Mouse (Mus musculus): ENCODE data around the gene Sbpl.
A peak's percentile ranks its signal among the peaks of the same experiment; 100 is the strongest.

Sbpl gene

DNA sequence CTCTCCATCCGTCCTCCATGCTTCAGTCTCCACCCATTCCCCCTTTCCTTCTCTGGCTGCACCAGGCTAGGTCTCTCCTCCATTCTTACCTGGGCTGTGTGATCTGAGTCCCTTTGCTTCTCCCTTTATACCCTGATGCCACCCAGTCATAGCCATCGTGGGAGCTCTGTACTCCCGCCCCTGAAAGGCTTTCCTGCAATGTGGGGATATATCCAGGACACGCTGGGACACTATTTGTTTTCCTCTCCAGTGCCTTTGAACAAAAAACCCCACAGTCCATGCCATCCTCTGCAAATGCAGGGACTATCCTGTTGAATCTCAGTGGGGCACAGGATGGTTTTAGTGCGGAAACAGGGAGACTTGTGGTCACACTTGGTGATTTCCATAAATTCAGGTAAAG lies at the start of gene Sbpl:
Sbpl (minus strand) TSS at position 101 of the 400 bp plus-strand sequence.
- no peak for DNase-seq

DNA sequence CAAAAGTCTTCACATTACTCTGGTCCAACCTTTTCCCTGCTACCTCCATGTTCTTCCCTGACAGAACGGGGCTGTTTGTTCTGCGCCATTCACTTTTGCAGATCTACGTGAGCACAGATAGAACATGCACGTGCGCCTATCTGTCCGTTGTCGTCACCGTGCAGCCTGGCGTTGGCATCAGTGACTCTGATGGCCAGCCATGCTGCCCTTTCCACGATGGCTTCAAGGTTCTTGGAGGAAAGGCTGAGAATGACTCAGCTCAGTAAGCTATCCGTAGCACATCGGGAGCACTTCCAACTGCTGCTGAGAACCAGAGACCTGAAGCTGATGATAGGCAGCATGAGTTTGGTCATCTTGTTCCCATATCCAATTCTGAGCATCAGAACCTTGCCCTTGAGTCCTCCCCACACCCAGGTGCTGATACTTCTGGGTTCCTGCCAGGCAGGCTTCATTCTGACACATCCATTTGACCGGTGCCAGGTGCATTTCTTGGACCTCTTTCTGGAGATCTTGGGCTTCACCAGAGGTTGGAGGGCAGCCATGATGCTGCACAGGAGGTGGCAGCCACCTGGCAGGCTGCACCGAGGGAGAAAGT lies 49.1 kb upstream of the Sbpl start:
- DNase-seq: peak; percentile 39 to 46

DNA sequence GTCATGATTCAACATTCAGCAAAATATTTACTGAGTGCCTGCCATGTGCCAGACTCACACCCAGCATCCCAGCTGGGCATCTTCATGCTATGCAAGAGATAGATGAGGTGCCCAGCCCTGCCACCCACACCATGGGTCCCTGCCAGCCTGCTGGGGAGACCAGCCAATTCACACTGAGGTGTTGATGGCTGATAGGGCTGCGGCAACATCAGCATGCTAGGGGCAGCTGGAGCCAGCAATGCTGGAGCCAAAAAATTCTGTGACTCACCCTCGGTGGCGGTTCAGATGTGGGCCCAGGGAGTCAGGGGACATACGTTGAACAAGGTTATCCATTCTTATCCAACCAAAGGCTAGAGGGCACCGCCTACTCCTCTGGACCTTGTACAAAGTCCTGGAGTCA lies 45.3 kb upstream of the Sbpl start:
- DNase-seq: no peak

DNA sequence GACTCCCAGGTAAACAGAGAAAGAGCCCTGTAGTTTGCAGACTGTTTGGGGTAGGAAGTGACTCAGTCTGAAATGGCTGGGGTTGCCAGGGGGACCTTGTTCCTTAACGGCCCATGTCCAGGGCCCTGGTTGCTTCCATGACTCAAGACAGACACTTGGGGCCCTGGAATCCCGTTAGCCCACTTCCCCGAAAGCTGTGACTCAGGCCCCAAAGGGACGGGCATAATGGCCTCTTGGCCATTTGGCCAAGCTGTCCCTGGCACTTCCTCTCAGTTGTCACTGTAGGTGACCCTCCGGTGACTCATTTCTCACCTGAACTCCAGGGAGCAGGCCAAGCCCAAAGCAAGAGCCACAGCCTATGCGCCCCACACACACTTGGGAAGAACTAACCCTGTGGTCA lies 43.3 kb upstream of the Sbpl start:
- DNase-seq: no peak

DNA sequence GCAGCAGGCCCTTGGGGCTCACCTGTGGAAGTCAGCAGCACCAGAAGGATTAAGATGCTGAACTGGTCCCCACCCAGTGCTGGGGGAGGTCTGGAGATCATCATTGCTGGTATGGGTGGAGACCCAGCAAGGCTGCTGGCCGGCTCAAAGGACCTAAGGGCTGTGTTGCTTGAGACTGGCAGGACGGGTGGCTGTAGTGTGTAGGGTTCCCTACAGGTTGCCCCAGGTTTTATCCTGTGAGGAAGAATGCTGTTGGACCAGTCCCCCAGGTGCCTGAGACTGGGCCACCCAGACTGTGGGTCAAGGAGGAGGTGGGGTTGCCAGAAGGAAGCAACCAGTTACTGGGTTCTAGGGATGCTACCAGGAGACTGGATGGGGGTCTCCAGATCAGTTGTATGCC lies 42.8 kb upstream of the Sbpl start, which contains the start of gene Prss22:
Prss22 (minus strand) TSS at position 200 of the 400 bp plus-strand sequence.
- DNase-seq: no peak

DNA sequence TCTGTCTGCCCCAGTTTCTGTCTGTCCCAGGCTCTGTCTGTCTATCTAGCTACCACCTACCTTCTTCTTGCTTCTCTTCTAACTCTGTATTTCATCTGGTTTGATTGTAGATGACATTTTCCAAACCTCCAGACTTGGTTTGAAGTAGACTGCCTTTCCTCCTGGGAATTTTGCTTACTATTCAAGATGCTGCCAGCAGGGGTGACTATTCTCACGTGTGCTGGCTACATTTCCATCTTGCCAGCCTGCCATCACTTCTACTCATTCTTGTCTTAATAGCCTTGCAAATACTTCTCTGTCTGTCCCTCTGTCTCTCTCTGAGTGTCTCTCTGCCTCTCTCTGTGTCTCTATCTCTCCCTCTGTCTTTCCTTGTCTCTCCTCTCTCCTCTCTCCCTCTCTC lies 40.3 kb upstream of the Sbpl start:
- no peak for DNase-seq

DNA sequence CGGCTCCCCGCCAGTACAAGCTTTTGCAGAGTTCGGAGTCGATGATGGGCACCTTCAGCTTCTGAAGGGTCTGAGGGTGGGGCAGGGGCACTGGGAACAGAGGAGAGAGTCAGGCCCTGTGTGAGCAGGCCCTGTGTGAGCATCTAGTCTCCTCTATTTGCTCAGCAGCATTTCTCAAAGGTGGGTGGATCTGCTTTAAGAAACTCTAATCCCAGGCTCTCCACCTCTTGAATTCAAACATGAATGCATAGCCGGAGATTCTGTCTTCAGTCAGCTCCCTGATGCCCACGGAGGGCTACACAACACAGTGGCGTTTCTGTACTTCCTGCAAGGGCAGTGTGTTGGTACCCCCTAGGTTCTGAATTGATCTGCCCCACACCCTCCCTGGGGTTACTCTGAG lies 39.6 kb upstream of the Sbpl start:
- no peak for DNase-seq

DNA sequence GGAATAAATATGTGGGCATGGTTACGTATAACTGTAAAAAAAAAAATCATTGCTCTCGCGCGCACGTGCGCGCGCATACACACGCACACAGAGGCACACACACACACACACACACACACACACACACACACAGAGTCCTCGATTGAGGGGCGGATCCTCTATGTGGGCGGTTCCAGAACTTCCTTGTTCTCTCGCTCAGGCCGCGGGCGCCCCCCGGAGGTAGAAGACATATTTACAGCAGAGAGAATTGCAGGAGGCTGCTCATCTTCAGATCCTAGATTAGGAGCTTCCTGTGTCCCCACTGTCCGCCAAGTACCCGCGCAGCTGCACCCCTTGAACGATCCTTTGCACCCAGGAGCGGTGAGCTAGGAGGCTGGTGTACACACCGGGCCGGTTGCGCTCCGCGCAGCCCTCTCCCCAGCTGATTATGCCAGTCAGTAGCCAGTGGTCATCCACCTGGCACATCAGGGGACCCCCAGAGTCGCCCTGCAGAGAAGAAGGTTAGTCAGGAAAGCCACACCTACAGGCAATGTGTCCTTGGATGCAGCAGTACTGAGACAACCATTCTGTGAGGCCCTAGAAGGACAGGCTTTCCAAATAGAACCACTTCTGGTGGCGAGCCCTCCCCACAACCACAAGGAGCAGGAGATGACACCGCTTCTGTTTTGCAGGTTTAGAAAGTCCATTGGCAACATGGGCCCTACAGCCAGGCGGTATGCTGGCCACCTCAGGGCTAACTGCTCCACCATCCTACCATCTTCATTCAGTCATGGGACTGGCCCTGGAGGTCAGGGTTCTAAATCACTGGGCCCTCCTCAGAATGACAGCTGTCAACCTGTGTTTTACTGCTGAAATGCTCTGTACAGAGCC lies 38.7 kb upstream of the Sbpl start:
- DNase-seq: peak; percentile 84 to 87

DNA sequence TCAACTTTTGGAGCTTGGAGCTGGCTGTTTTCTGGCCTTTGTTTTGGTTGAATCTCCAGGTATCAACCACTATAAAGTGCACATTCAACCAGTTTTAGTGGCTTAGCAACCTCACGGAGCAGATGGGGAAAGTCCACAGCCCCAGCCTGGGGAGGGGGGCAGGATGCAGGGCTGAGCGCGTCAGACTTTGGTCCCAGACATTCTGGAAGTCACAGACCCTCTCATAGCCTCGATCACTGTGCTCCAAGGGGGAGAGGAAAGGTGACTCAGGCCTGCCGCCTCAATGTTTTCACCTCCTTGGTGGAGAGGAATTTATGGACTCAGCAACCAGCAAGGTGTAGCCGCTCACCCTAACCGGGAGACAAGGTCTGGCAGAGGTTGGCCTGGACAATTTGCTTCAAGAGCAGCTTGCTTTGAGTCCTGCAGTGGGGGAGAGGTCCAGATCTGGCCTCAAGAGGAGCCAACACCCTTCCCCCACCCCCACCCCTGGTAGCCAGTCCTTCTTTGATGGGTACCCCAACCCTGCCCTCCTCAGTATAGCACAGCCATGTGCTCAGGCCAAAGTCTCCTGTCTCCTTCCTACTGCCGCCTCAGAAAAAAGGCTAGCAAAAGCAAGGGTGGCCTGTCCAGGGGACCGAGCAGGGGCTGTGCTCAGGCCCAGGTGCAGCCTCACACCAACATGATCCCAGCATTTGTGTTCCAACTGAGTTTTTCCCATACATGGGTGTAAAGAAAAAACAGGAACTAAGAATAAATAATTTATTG lies 37.9 kb upstream of the Sbpl start:
- DNase-seq: no peak

DNA sequence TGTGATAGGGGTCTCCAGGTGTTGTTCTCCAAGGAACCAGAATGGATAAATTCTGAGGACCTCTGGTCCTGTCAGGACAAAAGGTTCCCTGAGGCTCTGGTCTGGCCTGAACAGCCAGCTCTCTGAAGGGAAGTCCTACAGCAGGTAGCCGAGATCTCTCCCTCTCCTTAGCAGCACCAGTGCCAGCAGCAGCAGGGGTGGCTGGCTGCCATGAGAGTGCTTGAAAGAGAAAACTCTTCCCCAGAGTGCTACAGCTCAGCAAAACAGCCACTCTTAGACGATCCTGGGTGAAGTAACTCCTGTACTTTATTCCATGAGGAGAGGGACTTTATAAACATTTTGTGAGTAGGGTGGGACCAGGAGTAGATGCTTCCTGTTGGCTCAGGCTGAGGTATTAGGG lies 34.7 kb upstream of the Sbpl start:
- no peak for DNase-seq

DNA sequence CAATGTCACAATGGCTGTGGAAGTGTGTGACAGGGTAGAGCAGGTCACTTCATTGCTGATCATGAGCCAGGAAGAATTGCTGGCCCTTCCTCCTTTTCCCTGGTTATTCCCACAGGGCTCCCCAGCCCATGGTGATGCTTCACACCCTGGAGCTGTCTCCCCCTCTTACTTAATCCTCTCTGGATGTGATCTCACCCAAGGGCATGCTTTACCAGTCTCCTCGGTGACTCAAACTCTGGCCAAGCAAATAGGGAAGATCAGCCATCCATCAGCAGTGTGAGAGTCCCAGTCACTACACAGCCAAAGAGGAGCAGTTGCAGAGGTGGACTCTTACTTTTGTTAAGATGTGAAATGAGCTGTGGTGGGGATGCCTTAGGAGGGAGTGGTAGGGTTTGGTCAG lies 29.9 kb upstream of the Sbpl start:
- no peak for DNase-seq

DNA sequence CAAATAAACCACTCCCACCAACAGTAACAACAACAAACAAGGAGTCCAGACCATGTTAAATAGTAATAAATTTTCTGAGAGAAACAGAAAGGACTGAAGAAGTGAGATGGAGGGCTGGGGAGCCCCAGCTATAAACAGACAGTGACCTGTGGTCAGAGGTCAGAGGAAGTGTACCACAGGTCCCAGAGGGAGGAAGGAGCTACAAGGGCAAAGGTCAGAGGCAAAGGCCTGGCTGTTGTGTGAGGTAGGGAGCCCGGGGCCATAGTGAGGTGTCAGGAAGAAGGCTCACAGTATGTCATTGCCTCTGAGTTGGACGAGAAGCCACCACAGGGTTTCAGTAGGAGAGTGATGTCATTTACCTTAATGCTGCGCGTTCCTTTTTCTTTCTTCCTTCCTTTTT lies 27.8 kb upstream of the Sbpl start:
- DNase-seq: no peak

DNA sequence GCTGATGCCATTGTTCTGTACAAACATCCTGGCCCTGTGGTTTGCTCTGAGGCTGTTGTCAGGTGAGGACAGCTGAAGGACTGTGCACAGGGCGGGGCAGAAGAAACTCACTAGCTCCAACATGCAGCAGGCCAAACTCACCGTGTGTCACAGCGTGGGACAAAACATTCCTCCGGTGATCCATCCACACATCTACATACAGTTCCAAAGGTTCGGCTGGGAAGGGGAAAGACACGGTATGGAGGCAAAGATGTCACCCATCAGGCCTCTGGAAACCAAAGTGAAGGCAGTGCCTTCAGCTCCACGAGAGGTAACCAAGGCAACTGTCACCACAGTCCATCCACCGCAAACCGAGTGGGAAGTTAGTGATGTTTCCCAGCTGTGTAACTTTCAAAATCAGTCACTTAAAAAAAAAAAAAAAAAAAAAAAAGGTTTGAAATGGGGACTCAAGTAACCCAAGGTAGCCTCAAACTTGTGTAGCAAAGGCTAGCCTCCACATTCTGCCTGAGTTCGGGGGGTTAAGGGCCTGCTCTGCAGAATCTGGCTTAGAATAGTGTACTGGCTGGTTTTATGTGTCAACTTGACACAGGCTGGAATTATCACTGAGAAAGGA lies 25.3 kb upstream of the Sbpl start, which contains the start of gene Prss30:
Prss30 (minus strand) TSS at position 270 of the 613 bp plus-strand sequence.
- no peak for DNase-seq

DNA sequence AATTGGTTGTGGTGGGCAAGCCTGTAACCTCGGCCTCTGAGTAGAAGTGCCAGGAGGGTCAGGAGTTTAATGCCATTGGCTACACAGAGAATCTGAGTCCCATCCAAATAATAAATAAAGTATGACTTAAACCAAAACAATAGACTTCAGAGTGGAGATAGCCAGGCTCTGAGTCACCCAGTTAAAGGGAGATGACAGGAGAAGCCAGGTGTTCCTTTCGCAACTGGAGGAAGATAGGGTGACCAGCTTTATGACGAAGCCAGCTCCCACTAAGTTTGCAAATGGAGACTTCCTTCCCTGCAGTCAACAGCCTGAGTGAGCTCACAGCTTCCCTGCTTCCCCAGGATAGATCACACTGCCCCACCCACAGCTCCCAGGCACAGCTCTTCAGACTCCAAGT lies 24.4 kb upstream of the Sbpl start:
- no peak for DNase-seq

DNA sequence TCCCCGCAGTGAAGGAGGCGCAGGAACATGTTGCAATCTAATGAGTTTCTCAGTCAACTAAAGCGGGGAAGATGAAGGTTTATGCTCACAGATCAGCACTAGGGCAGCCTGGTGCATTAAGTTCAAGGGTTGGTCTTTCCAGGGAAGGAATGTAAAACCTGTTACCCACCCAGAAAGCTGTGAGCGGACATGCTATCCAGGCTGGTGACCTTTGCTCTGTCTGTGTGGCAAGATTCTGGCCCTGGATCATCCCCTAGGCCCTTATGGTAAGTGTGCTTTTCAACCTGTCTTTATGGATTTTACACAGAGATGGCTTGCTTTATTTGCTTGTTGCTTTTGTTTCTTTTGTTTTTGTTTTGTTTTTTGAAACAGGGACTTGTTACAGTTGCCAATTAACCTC lies 21.6 kb upstream of the Sbpl start:
- DNase-seq: no peak

DNA sequence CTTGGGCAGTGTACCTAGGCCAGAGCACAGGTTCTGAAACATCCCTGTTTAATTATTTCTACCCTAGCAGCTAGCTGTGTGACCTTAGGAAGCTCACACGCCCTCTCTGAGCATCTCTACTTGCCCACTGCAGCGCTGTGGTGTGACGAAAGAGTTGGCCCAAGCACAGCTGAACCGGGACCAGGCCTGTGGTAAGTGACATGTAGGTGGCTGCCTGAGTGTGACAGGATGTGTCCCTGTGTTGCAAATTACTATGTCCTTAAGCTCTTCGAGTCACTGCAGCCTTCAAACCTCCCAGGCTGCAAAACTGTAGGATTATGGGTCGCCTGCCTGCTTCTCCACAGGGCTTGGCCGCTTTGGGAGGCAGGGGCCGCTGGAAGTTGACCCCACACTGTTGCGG lies 16.2 kb upstream of the Sbpl start:
- no peak for DNase-seq

DNA sequence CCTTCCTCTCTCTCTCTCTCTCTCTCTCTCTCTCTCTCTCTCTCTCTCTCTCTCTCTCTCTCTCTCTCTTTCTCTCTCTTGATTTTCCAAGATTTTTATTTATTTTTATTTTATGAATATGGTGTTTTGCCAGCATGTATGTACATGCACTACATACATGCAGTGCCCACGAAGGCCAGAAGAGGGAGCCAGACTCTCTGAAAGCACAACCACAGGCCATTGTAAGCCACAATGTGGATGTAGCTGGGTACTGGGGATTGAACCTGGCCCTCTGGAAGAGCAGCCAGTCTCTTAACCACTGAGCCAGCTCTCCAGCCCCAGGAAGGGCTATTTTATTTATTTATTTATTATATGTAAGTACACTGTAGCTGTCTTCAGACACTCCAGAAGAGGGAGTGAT lies 14.2 kb upstream of the Sbpl start:
- peak; percentile 62 to 72 for DNase-seq

DNA sequence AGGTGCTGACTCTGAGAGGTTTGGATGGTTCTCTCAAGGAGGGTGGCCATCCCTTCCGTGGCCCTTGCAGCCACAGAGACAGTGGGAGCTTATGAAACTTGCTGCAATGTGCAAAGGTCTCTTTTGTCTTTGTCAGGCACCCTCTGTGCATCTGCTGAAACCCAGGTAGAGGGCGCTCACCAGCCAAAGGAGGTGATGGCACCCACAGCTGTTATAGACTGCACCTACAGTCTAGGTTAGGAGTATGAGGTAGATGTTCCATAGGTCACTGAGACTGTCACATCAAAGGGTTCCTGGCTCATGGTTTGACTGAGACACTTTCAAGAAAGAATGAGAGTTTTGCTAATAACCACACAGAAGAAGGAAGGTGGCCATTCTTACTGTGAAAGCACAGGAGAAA lies 13.7 kb upstream of the Sbpl start:
- DNase-seq: no peak

DNA sequence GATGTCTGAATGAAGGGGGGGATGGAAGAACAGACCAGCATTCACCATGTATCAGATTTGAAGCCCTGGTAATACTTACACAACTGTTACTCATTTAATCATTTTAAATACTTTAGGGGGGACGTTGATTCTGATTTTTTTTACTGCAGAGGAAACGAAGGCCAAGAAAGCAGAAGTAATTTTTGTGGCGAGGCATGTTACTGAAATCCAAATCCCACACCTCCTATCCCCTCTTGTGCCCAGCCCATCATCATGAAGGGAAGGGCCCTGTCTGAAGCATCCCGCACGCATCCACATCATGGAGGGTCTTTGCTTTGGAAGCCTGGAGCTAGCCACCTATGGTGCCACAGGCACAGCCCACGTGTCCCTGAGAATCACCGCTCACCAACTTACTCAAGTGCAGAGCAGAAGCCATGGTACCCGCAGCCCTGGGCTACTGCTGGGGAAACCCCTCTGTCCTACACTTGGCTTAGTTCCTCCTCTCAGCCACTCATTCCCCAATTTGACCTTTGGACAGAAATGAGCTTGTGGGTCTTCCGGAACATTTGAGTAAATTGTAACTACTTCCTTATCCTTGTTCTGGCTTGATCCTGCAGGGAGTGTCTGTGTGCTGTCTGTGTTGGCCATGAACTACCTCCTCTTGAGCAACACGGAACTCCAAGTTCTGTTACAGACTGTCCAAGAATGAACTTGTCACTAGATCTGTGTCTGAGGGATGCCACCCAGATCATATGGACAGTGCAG lies 11.8 kb upstream of the Sbpl start:
- DNase-seq: no peak

DNA sequence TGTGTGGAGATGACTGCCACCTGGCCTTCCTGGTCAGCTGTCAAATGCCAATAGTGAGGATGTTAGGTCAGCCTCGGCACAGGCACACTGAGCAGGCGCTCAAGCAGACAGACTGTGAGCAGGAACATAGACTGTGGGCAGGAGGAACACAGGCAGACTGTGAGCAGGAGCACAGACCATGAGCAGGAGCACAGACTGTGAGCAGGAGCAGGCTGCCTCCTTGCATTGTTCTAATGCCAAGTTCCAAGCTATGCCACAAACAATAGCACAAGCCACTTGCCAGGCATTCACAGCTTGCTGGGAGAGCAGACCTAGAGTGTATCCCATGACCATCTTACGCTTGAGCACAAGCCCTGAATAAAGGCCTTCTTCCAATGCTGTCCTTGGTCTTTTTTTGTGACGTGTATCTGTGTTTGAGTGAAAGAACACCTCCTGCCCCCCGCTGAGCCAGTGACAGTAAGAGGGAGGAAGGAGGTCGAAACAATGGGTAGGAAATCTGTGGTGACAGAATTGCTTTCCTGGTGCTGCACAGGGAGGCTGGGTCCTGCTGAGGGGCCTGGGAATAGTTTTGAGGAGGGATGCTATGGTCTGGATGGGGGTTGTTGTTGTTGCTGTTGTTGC lies 10.8 kb upstream of the Sbpl start:
- peak; percentile 33 to 35 for DNase-seq

DNA sequence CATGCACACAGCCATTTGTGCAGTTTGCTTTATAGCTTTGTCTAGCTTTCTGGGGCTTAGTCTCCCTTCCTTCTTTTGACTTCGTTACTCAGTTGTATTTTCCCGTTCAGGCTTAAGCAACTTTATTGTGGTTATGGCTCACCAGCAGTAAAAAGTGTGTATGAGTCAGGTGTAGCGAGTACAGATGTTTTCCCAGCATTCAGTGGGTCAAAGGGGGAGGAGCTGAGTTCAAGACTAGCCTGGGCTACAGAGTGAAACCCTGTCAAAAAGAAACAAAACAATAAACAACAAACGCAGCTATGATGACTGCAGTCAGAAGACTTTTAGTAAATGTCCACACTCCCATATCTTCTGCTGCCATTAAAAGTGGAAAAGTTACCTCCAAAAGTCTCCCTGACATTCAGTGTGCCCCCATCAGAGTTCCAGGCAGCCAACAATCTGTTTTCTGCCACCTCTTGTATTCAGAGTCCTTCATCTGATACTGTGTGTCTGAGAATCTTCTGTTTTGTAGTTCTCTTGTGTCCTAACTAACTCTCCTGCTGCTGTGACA lies 6.6 kb upstream of the Sbpl start:
- no peak for DNase-seq
